Mouse (Mus musculus): Measurements from ENCODE around the gene Zfp60. TPM values are rescaled to one million over a fixed set of nuclear protein-coding genes. Genes with fewer than 3 reads are reported as not detected.

Gene Zfp60
- total RNA-seq (2021): 10 to 100 TPM; 33.6 to 36.7 TPM

DNA sequence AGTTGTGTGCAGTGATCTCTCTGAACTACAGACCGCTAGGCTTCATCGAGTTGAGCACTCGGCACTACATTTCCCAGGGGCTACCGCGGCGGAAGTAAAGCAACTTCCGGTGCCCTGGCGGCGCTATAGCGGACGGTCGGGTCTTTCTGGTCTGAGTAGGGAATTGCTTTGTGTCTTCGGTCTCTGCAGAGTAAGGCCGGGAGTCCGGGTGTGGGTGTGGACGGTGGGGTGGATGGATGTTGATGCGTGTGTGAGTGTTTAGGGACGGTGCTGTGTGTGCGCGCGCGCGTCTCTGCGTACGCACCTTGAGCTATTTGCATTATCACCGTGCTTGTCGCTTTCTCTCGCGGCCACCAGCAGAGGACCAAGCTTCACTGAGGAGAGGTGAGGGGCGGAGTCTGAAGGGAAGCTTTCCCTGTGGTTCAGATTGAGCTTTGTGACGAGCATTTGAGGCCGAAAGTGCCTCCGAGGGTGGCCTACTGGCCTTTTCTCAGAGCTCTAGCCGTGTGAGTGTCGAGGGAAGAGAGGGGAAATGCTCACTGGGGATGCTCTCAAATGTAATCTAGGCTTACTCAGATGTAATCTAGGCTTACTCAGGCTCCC, at the start of gene Zfp60:
Zfp60 (plus strand) TSS at position 109 of the 603 bp plus-strand sequence.
- intact Hi-C loops (cut with DNase I): loop anchor here (5.0 kb wide), 1 partner anchor 71 kb away; no protein-coding TSS in a partner anchor
- peak; percentile 89 for DNase-seq (ENCODE audit: low spot score in 2 of 2)

DNA sequence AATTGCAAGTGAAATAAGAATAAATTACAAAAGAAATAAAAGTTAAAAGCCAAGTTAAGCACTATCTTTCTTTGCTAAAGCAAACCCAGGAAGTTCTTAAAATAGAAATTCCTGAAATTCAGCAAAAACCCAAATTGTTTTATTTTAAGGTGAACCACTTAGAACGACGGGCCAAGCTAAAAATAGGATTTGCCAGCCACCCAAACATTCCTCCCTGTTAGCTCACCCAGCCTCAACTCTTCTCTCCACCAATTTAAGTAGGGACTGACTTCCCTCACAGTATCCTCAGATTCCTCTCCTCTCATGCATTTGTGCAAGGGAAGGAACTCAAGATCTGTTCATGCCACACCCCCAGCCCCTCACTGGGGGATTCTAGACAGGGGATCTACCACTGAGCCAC, 48.0 kb upstream of the Zfp60 start:
- no peak for DNase-seq (ENCODE audit: low spot score in 2 of 2)
- intact Hi-C loops (cut with DNase I): no loop called here

DNA sequence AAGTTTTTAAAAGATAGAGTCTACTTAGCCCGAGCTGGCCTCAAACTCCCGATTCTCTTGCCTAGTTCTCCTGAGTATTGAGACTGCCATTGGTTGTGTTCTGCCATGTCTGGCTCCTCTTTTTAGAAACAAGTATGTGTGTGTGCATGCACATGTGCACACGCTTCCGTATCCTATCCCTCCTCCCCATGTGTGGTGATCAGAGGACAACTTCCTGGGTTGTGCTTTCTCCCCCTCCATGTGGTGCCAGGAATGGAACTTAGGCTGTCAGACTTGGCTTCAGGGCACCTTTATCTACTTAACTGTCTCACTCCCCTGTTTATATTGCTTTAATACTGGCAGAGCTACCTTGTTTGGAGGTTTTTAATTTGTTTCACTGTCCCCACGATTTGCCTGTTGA, 46.0 kb upstream of the Zfp60 start:
- intact Hi-C loops (cut with DNase I): loop anchor here (1.0 to 5.0 kb wide), 3 partner anchors 34 to 94 kb away; partner anchors contain the start of gene Akt2
- no peak for DNase-seq (ENCODE audit: low spot score in 2 of 2)

DNA sequence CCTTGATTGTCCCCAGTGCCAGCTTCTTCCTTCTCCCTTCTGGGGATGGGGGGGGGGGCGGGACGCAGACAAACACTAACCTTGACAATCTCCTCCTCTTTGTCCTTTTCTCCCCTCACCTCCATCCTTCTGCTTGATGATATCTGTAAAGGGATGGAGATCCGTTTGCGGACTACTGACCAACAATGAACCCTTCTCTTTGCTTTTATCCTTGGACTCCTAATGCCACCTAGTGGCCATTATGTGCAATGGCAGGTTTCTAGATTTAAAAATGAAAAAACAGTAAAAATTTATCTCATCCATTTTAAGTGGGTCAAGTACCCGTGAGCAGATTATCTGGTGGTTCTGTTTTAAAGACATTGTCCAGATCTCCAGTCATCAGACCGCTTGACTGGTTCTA, 45.5 kb upstream of the Zfp60 start:
- DNase-seq (ENCODE audit: low spot score in 2 of 2): no peak
- intact Hi-C loops (cut with DNase I): loop anchor here (1.0 to 5.0 kb wide), 3 partner anchors 34 to 95 kb away; partner anchors contain the start of gene Akt2

DNA sequence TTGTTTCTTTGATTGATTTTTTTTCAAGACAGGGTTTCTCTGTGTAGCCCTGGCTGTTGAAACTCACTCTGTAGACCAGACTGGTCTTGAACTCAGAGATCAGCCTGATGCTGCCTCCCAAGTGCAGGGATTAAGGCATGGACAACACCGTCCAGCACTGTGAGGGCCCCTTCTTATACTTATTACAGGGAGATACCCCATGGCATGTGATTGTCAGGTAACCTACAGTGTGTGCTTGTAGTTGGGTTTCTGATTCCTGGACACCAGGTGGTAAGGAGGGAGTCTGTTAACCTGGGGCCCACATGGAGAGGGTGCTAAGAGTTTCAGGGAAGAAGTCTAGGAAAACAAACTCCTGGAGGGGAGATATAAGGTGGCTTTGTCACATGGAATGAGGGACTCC, 44.1 kb upstream of the Zfp60 start:
- no peak for DNase-seq (ENCODE audit: low spot score in 2 of 2)
- intact Hi-C loops (cut with DNase I): loop anchor here (5.0 kb wide), 1 partner anchor 40 kb away; no protein-coding TSS in a partner anchor

DNA sequence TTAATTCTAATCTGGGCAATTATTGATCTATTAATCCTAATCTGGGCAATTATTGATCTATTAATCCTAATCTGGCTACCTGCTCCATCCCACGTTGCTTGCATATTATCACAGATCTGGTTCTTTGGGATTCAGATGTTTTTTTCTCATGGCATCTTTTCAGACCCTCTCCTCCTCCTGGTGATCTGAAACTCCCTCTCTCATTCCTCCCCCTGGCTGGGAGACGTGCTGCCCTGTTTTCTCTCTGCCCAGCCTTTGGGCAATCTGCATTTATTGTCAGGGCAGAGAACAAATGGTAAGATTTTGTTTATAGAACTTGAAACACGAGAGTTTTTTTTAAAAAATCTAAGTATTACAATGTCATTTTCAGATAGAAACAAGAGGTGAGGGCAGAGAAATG, 43.4 kb upstream of the Zfp60 start:
- no peak for DNase-seq (ENCODE audit: low spot score in 2 of 2)
- intact Hi-C loops (cut with DNase I): loop anchor here (5.0 kb wide), 1 partner anchor 39 kb away; no protein-coding TSS in a partner anchor

DNA sequence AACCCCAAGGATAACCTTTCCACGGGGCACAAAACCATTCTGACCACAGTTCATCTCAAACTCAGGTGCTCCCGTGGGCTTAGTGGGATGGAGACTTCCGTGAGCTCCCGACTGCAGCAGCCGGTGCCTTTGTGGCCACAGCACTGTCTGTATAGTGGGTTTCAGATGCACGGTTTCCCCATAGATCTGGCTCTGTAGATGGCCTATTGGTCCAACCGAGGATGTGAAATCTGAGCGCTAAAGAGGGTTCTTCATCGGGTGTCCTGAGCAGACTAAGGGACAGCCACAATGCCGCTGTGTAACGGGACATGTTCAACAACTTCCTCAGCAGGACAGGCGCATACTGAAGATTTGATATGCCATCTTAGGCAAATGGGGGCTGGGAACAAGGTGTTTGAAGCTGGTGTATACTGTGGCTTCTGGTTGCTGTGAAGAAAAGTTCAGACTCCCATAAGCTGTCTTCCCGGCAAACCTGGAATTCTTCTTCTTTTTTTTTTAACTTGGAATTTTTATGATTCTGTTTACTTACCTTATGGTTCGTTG, 42.9 kb upstream of the Zfp60 start:
- intact Hi-C loops (cut with DNase I): loop anchor here (5.0 kb wide), 1 partner anchor 39 kb away; no protein-coding TSS in a partner anchor
- no peak for DNase-seq (ENCODE audit: low spot score in 2 of 2)

DNA sequence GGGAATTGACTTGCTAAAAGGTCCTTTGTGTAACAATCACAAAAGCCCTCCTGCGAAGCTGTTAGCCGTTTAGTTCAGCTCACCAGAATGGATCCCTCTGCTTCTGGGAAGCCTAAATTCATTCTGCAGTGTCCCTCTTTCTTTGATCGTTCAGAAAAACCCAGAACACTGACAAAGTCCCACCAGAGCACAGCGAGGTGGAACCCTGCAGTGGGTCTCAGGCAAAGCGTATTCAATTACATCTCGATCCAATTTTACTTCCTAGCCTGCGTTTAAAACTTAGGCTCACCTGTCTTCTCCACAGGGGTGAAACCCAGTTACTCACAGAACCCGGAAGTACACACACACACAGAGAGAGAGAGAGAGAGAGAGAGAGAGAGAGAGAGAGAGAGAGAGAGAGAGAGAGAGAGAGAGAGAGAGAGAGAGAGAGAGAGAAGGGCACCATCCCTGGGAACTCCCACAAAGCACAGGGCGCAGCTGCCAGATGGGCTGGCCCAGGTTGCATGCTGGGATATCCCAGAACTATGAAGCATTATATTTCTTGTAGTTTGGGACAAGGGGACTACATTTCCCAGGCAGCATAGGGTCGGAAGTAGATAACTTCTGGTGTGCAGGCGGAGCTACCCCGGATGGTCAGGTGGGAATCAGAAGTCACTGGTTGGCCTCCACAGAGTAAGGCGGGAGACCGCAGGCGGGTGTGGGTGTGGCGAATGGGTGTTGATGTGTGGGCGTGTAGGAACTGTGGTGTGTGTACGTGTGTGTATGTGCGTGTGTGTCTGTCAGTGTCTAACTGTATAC, 42.2 kb upstream of the Zfp60 start, which contains the start of gene Zfp607b:
Zfp607b (plus strand) TSS at position 526 of the 798 bp plus-strand sequence.
- peak; percentile 92 to 93 for DNase-seq (ENCODE audit: low spot score in 2 of 2)
- intact Hi-C loops (cut with DNase I): loop anchor here (5.0 kb wide), 1 partner anchor 38 kb away; no protein-coding TSS in a partner anchor

DNA sequence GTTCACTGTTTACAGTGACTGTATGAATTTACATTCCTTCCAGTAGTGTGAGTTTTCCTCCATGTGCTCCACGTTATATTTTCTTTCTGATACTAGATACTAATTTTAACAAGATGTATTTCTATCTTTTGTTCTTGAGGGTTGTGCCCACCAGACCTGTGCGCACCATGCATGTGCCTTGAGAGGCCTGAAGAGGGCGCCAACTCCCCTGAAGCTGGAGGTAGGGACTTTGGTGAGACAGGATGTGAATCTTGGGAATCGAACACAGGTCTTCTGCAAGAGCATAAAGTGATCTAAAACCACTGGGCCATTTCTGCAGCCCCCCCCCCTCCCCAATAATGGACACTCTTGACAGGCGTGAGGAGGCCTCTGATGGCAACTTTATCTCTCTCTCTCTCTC, 40.1 kb upstream of the Zfp60 start:
- DNase-seq (ENCODE audit: low spot score in 2 of 2): no peak
- intact Hi-C loops (cut with DNase I): no loop called here

DNA sequence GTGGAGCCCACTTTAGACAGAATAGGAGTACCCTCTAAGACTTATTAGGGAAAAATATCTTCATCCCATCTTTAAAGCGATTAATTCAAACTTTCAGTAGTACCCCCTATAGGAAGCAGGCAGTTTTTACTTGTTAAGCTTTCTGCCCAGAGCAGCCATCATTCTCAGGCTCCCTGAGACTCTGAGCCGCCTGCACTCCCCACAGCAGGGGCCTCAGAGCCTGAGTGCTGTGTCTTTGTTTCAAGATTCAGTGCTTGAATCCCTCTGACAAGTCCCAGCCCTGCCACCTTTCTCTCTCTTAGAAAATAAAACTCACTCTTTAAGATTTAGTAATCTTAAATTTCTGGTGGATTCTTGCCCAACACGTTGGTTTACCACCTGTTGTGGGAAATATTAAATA, 34.5 kb upstream of the Zfp60 start:
- DNase-seq (ENCODE audit: low spot score in 2 of 2): no peak
- intact Hi-C loops (cut with DNase I): no loop called here

DNA sequence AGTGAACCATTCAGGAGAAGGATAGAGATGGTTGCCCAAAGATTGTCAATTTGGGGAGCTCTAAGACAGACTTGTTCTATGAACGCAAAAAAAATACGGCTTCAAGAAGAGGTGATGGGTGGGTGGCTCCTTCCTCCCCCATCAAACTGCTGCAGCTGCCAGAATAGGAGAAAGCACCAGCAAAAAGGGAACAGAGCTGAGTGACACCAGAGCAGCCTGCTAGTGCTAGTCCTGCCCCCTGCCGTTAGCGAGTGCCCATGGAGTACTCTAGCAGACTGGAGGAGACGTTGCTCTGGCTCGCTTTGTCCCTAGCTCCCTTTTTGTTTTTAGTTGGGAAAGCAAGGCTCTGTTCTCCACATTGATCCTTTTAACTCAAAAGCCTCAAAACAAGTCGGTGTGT, 20.8 kb upstream of the Zfp60 start:
- intact Hi-C loops (cut with DNase I): no loop called here
- no peak for DNase-seq (ENCODE audit: low spot score in 2 of 2)

DNA sequence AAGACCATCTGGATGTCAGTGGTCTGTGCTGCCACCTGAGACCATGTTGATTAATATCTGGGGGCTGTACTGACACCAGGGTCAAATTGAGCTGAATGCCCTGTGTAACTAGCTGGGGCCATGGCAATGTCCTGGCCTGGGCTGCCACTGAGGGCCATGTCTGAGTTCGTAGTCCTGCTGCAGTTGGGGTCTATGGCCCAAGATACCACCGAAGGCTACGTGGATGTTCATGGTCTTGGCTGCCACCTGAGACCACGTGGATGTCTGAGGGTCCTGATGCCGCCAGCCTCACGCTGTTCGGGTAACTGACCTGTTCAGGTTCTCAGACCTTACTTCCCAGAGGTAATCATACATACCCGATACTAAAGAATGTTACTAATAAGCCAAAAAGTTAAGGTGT, 9.2 kb upstream of the Zfp60 start:
- intact Hi-C loops (cut with DNase I): no loop called here

DNA sequence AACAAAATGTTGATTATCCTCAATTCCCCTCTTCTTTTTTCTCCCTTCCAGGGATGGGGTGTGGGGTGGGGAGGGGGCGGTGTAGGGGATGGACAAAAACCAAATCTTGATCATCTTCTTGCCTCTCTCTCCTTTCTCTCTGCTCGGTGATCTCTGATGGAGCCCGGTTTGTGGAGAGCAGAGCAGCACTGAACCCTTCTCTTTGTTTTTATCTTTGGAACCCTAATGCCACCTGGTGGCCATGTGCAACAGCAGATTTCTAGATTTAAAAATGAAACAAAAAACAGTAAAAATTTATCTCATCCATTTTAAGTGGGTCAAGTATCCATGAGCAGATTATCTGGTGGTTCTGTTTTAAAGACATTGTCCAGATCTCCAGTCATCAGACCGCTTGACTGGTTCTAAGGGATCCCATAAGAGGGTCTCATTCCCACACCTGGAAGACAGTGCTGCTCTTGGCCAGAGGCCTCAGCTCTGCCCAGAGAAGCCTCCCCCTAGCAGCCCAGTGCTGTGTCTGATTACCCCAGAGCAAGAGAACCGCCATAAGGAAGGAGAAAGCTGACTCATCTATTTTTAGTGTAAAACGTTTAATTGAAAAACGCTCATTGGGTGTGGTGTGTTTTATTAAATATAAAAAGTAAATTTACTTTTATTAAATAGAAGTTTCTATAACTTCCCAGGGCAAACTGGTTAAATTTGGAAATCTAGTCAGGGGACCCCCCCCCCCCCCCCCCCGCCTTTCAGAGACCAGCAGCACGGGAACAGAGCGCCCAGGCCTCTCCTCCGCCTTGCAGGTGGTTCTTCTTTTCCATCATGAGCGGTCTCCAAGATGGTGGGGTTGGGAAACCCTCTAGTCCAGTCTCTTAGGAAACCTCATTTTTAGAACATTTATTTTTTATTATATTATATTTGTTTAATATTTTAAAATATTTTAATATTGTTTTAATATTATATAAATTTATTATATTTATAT, 5.3 kb upstream of the Zfp60 start:
- DNase-seq (ENCODE audit: low spot score in 2 of 2): peak in 1 of 2 experiments; percentile 35
- intact Hi-C loops (cut with DNase I): loop anchor here (5.0 kb wide), 1 partner anchor 39 kb away; the partner anchor contains the start of gene Zfp607b

More for the DNA sequence above, 9.2 kb upstream of the Zfp60 start:
- no peak for DNase-seq (ENCODE audit: low spot score in 2 of 2)

DNA sequence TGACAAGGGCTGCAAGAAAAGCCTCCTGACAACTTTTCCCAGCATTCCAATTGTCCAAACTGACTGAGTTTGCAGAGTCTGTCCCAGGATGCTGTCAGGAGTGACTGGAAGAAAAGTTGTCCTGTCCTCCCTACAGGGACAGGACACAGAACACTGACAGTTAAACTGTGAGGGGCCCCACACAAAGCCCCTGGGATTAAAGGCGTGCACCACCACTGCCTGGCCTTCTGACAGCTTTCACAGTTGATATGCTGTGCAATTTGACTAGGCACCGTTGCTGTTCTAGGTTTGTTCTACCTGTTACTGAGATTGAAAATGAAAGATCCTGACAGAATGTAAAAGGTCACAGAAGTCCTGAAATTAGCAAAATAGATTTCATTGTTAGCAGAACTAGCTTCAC, 3.7 kb upstream of the Zfp60 start:
- DNase-seq (ENCODE audit: low spot score in 2 of 2): no peak
- intact Hi-C loops (cut with DNase I): loop anchor here (5.0 kb wide), 1 partner anchor 40 kb away; the partner anchor contains the start of gene Zfp607b

DNA sequence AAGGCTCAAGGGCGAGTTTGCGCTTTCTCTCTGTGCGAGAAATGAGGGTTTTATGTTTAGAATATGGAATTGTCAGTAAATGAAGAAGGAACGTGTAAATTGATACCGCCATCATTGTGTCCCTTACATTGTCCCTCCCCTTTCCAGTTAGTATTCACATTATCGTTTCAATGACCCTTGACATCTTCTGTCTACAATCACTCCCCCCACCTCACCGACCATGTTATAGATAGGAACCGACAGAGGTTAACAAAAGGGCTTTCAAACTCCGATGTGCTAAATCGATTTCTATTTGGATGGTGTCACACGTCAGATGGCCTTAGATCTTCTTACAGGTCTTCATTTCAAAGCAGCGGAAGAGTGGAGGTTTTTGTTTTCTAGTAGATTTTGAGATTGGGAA, 757 bp downstream of the Zfp60 start:
- intact Hi-C loops (cut with DNase I): loop anchor here (5.0 kb wide), 1 partner anchor 70 kb away; no protein-coding TSS in a partner anchor
- no peak for DNase-seq (ENCODE audit: low spot score in 2 of 2)

DNA sequence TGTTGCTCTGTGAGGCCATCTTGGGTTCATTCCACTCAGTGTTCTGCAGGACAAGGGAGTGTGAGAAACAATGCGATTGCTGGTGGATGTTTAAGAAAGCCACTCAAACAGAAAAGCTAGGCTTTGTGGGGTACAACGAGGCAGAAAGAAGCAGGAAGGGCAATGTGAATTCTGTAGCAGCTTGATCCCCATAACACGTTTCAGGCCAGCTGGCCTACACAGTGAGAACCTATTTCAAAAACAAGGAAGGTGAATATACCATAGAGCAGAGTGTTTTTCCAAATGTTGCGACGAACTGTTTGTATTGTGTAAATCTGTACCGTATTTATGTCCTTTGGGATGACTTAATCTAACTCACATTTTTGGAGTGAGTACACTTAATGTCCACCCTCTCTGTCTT, 1.3 kb downstream of the Zfp60 start:
- intact Hi-C loops (cut with DNase I): loop anchor here (5.0 kb wide), 1 partner anchor 70 kb away; no protein-coding TSS in a partner anchor
- DNase-seq (ENCODE audit: low spot score in 2 of 2): no peak

DNA sequence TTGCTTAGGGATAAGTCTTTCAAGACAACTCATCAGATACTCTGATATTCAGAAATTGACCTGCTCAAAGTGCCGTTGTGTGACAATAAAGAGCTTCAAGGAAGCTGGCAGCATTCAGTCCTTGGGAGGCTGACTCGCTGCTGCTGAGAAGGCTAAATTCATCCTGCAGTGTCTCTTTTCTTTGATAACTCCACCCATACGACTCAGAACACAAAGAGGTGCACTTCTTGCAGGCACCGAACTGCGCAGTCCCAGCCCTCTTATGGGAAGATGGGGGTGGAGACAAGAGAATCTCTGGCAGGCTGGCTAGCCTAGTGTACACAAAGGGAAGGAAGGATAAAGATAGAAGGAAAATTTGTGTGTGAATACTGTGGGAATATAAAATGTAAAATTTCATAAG, 4.3 kb downstream of the Zfp60 start:
- DNase-seq (ENCODE audit: low spot score in 2 of 2): peak in 1 of 2 experiments; percentile 25
- intact Hi-C loops (cut with DNase I): no loop called here

DNA sequence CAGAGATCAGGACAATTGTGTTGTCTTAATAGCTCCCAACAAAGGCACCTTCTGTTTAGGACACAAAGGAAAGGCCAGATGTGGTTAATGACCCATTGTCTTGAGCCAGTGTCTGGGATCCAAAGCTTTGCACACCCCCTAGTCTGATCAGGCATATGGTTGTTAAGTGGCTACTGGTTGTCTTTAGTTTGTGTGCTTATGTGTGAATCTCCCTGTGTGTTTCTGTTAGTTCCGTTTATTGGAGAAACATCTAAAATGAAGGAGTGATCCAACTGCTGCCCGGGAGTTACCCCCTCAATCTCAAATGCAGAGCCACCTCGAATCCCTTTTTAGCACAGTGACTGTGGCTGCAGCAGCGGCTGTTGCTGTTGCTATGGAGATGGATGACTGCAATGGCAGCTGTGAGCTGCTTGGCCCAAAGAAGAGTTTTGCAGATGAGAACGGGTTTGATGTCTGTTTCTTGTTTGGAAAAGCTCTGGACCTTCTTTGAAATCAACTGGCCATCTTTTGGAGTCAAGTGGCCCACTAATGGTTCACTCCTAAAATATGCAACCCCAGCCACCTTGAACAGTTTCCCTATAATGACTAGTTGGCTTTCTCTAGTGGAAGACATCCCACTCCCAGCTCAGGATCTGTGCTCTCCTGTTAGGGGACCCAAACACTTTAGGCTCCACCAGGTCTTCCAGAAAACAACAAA, 25.3 kb downstream of the Zfp60 start:
- intact Hi-C loops (cut with DNase I): no loop called here
- peak in 1 of 2 experiments; percentile 18 for DNase-seq (ENCODE audit: low spot score in 2 of 2)

DNA sequence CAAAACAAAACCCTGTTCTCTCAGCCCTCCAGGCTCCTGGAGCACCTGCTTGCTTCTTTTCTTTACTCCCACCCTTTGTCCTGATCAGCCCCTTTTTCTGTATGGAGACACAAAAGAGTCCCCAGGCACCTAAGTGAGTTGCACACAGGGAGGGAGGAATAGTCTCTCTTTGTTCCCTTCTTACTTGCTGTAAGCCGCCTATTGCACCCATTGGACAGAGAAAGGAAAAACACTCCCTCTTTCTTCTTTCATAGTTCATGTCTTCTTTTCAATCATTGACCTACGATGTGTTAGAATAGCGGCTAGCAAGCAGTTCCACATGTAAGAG, 25.8 kb downstream of the Zfp60 start:
- DNase-seq (ENCODE audit: low spot score in 2 of 2): no peak
- intact Hi-C loops (cut with DNase I): no loop called here
